Mouse (Mus musculus) CD4-positive, CD25-positive, alpha-beta regulatory T cell, adult 2 months (primary cell): ENCODE results near the gene Npl.
"Not testable (repeated sequence)": the region's sequence is repeated elsewhere in the genome, so short reads cannot be mapped to it uniquely, and the experiment has no call there.

Experiments
- DNase-seq: peaks from one replicate; pipeline ENCODE4 v3.0.0-alpha.2; 2012; ENCODE audit warnings: low read depth, low spot score

The Npl gene

GRCm38 (mm10) chr1:153542726-153543320 lies 7.0 kb downstream of the Npl start:
- DNase-seq, result no peak

DNA sequence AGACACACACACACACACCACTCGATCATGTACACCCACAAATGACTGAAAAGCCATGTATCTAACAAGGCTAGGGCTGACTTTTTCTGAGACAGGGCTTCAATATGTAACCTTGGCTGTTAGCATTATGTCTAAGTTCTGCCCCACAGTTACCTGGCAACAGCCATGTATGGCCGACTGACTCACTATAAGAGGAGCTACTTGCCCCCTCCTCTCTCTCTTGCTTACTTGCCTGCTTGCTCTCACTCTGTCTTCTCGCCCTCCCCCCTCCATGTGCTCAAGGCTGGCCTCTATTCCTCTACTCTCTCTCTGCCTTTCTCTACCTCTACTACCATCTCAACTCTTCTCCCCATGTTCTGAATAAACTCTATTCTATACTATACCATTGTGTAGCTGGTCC lies 9.1 kb downstream of the Npl start:
- DNase-seq, result no peak

- DNase-seq, result no peak
Observed at GRCm38 (mm10) chr1:153539739-153540333, 10.0 kb downstream of the Npl start.

DNA sequence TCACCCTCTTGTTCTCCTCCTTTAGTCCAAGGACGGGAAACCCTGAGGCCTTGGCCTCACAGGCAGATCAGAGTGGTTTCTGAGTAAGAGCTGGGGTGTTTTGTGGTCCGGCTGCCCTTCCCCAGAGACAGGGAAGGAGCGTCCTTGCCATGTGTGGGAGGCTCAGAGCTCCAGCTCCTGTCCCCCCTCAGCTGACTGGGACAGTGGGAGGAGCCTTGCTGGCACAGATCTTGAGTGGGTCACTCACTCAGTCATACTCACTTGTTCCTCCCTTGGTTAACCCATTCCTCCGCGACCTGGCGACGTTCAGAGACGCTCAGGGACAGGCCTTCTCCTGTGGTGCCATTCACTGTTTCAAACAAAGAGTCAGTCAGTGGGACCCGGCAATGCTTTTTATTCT lies 14.2 kb downstream of the Npl start:
- no peak for DNase-seq

DNA sequence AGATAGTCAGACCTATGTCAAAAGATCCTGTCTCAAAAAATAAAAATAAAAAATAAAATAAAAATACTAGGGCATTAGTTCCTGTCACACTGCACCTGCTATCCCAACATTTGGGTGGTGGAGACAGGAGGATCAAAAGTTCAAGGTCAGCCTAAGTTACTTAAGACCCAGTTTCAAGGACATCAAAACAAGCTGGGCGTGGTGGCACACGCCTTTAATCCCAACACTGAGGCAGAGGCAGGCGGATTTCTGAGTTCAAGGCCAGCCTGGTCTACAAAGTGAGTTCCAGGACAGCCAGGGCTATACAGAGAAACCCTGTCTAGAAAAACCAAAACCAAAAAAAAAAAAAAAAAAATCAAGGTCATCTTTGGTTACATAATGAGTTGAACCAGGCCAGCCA lies 16.9 kb downstream of the Npl start:
- DNase-seq, result not testable (repeated sequence)

DNA sequence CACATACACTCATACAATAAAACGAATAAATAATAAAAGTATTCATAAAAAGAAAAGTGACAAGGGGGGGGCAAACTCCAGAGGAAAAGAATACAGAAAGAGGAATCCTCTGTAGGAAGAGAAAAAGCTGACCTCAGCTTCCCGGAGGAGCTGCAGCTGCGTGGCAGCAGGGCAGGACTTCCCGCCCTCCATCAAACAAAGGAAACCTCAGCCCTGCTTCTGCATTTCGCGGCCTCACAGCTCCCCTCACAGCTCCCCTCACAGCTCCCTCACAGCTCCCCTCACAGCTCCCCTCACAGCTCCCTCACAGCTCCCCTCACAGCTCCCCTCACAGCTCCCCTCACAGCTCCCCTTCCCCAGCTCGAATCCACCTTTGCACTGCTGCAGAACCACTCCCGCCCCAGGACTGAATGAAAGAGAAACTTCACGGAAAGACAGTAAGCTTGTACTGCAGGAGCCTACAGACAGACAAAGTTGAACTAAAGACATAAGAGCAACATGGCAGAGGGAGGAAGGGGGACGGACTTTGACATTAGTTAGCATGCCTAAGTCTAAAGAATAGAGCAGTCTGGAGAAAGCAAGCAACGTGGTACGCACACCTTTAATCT lies 17.5 kb downstream of the Npl start:
- DNase-seq, result peak; percentile 20

DNA sequence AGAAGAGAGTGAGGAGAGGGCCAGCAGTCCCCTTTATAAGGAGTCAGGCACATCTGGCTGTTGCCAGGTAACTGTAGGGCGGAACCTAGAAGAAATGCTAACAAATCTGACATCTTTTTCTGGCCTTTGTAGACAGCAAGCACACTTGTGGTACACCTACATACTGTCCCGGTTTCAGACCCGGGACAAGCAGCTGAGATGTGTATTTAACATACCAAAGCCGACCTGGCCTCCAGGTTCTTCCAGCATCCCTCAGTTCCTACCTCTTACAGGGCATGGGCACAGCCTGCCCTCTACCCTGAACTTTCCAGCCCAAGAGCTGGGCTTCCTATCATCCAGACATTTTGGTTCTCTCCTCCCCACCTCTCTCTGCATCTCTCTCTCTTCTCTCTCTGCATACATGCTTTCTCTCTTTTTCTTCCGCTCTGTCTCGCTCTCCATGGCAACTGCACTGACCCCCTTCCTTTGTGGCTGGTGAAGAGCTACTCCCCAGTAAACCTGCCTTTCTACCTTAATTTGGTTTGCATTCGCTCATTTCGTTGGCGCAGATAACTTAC lies 18.1 kb downstream of the Npl start:
- DNase-seq, result no peak

DNA sequence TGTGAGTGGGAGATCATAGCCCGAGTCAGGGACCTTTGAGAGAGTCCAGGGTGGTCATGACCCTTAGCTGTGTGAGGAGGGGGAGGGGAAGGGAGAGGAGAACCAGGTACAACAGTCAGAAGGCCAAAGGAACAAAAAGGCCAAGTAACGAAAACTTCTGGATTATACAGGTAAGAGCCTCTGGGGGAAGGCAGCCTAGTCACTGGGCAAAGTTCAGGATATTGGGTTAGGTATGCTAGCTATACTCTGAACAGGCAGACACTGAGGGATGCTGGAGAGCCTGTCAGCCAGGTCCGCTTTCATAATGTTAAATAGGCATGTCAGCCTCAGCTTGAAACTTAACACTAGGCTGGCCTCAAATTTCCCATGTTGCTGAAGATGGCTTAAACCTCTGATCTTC lies 27.7 kb downstream of the Npl start:
- DNase-seq, result no peak

DNA sequence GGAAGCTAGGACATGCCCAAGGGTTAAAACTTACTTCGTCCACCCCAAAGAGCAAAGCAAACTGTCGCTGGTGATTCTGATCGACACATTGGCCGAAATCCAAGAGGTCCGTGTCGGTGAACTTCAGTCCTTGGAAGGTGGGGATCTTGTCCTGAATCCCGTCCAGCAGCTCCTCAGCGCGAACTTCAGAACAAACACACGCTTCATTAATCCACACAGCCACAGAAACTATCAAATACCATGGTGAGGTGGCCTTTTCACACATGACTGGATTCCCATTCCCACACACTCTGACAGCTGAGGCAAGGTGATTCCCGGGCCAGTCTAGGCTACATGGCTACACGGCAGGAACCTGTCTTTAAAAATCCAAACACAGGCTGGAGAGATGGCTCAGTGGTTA lies 34.5 kb downstream of the Npl start:
- no peak for DNase-seq

GRCm38 (mm10) chr1:153510330-153511009 lies 39.4 kb downstream of the Npl start:
- DNase-seq, result peak; percentile 60

- DNase-seq, result not testable (repeated sequence)
Observed at GRCm38 (mm10) chr1:153509569-153509968, 40.3 kb downstream of the Npl start.

GRCm38 (mm10) chr1:153509012-153509411 lies 40.8 kb downstream of the Npl start:
- DNase-seq, result no peak

- no peak for DNase-seq
Observed at GRCm38 (mm10) chr1:153506266-153506665, 43.6 kb downstream of the Npl start.

- no peak for DNase-seq
Observed at GRCm38 (mm10) chr1:153501644-153502321, 48.1 kb downstream of the Npl start.

GRCm38 (mm10) chr1:153500030-153500429 lies 49.8 kb downstream of the Npl start:
- DNase-seq, result no peak

- DNase-seq, result no peak
Observed at GRCm38 (mm10) chr1:153496030-153496429, 53.8 kb downstream of the Npl start.

GRCm38 (mm10) chr1:153493931-153494330 lies 55.9 kb downstream of the Npl start:
- no peak for DNase-seq

DNA sequence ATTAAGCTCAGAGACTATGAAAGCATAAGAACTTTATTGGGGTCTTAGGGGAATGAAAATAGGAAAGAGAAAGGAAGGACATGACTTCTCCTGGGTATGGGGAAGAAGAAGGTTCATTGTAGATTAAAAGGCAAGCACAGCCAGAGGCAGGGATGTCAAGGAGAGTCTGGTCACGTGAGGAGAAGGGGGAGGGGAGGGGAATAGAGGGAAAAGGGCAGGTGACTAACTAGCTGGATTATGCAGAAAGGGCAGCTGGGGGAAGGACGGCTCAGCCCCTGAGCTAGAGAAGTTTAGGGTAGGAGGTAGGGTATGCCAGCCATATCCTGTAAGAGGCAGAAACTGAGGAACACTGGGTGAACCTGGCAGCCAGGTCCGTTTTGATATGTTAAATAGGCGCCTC lies 56.5 kb downstream of the Npl start:
- DNase-seq, result no peak

DNA sequence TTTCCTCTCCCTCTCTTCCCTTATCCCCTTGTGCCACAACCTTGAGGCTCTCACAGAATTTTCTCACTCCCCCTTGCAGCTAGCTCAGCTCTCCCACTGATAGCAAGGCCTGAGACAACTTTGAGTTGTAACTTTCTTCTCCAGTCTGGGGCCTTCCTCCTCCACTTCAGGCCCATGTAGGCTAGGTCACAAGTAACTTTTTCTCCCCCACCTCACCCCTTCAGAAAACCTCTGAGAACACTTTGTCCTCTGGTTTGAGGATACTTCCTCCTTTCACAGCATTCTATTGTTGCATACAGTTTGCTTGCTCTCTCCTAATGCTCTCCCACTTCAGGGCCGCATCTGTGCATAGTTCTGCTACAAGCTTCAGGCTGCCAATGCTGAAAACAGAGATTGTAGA lies 58.0 kb downstream of the Npl start:
- no peak for DNase-seq

DNA sequence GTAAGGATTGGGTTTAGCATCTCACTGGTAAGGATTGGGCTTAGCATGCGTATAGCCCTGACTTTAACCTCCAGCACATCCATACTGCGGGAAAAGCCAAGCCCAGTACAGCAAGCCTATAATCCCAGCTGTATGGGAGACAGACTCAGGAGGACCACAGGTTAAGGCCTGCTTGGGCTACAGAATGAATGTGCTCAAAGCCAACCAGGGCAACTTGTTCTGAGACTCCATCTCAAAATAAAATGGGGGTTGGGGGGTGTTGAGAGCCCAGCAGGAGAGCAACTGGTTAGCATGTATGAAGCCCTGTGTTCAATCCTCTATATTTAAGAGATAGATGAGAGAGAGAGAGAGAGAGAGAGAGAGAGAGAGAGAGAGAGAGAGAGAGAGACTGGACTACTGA lies 58.5 kb downstream of the Npl start:
- no peak for DNase-seq

DNA sequence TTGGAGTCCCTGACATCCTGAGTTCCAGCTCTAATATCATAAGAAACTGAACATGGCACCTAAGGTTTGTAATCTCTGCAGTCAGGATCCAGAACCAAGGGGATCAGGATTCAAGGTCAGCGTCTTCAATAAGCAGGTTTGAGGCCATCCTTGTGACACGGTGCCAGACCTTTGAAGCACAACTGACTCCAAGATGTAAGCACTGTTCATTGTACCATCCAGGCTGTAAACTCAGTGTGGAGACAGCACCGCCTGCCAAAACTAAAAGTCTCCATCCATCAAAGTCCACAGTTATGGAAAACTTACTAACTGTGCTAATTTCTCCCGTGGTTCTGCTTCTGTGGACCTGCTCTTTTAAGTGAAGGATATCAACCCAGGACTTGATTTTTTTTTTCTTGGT lies 59.9 kb downstream of the Npl start:
- no peak for DNase-seq

DNA sequence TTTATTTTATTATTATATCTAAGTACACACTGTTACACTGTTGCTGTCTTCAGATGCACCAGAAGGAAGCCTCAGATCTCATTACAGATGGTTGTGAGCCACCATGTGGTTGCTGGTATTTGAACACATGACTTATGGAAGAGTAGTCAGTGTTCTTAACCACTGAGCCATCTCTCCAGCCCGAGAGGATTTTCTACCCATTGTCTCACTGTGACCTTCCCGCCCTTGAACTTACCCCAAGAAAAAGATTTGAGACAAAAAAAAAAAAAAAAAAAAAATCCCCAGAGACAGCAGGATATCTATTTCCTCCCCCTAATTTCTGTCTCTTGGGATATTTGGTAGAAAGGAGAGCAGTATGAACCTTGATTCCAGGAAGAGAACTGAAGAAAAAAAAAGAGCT lies 60.3 kb downstream of the Npl start:
- DNase-seq, result no peak
